Mouse (Mus musculus): ENCODE measurements around the gene Olfr374. TPM values are rescaled to one million over a fixed set of nuclear protein-coding genes. Genes with fewer than 3 reads are reported as not detected.

Gene Olfr374
- polyA plus RNA-seq, 1 experiment = 0.37 TPM

GRCm38 (mm10) chr8:72121997-72122396, 15.2 kb downstream of the Olfr374 start:
- Histone ChIP-seq H3K27me3 (ENCODE audit: control insufficient read depth, insufficient read depth, low read length, poor library complexity, severe bottlenecking) (no peaks in the 10 kb centered on the region; the same call in 1 of the 2 replicates), H3K9me3 (replicated peaks; ENCODE audit: control insufficient read depth, insufficient read depth, low read length, poor library complexity, severe bottlenecking) (peaks cover 6% of the 10 kb centered on the region), H3K9ac (ENCODE audit: low read depth, poor library complexity, severe bottlenecking) (no peak overlapping the region), H3K27ac (ENCODE audit: insufficient read depth, low read length) (no peak overlapping the region), H3K4me1 (ENCODE audit: control insufficient read depth, insufficient read depth, low read length) (no peaks in the 10 kb centered on the region), H3K36me3 (ENCODE audit: control insufficient read depth, insufficient read depth, low read length, poor library complexity, severe bottlenecking) (no peaks in the 10 kb centered on the region), H3K4me3 (ENCODE audit: low read depth, low read length) (no peak overlapping the region)
- no peak for TF ChIP-seq POLR2A (IDR thresholded peaks at IDR 0.05; ENCODE audit: insufficient read depth, low read length)
- no peak for TF ChIP-seq CTCF (IDR thresholded peaks at IDR 0.05; ENCODE audit: low read depth, low read length)
- no peak for TF ChIP-seq EP300 (IDR thresholded peaks at IDR 0.05; ENCODE audit: insufficient read depth, low read depth, low read length)

GRCm38 (mm10) chr8:72127834-72128233, 21.0 kb downstream of the Olfr374 start:
- Histone ChIP-seq H3K36me3 (ENCODE audit: control insufficient read depth, insufficient read depth, low read length, poor library complexity, severe bottlenecking) (no peaks in the 10 kb centered on the region), H3K9me3 (replicated peaks; ENCODE audit: control insufficient read depth, insufficient read depth, low read length, poor library complexity, severe bottlenecking) (peaks cover 6% of the 10 kb centered on the region), H3K27me3 (ENCODE audit: control insufficient read depth, insufficient read depth, low read length, poor library complexity, severe bottlenecking) (no peaks in the 10 kb centered on the region; the same call in 1 of the 2 replicates), H3K9ac (ENCODE audit: low read depth, poor library complexity, severe bottlenecking) (no peak overlapping the region), H3K4me1 (ENCODE audit: control insufficient read depth, insufficient read depth, low read length) (no peaks in the 10 kb centered on the region), H3K4me3 (ENCODE audit: low read depth, low read length) (no peak overlapping the region), H3K27ac (ENCODE audit: insufficient read depth, low read length) (no peak overlapping the region)
- TF ChIP-seq EP300 (IDR thresholded peaks at IDR 0.05; ENCODE audit: insufficient read depth, low read depth, low read length) (no peak), POLR2A (IDR thresholded peaks at IDR 0.05; ENCODE audit: insufficient read depth, low read length) (no peak), CTCF (IDR thresholded peaks at IDR 0.05; ENCODE audit: low read depth, low read length) (no peak)

- Histone ChIP-seq H3K36me3 (ENCODE audit: control insufficient read depth, insufficient read depth, low read length, poor library complexity, severe bottlenecking) (no peaks in the 10 kb centered on the region), H3K27me3 (ENCODE audit: control insufficient read depth, insufficient read depth, low read length, poor library complexity, severe bottlenecking) (no peaks in the 10 kb centered on the region), H3K4me3 (ENCODE audit: low read depth, low read length) (no peak overlapping the region), H3K27ac (ENCODE audit: insufficient read depth, low read length) (no peak overlapping the region), H3K9me3 (replicated peaks; ENCODE audit: control insufficient read depth, insufficient read depth, low read length, poor library complexity, severe bottlenecking) (peaks cover 4% of the 10 kb centered on the region; the same call in 1 of the 2 replicates), H3K4me1 (ENCODE audit: control insufficient read depth, insufficient read depth, low read length) (no peaks in the 10 kb centered on the region), H3K9ac (ENCODE audit: low read depth, poor library complexity, severe bottlenecking) (no peak overlapping the region)
- no peak for TF ChIP-seq EP300 (IDR thresholded peaks at IDR 0.05; ENCODE audit: insufficient read depth, low read depth, low read length)
- TF ChIP-seq POLR2A (IDR thresholded peaks at IDR 0.05; ENCODE audit: insufficient read depth, low read length) = no peak
- no peak for TF ChIP-seq CTCF (IDR thresholded peaks at IDR 0.05; ENCODE audit: low read depth, low read length)
Observed at GRCm38 (mm10) chr8:72131251-72131650, 24.4 kb downstream of the Olfr374 start.

GRCm38 (mm10) chr8:72131901-72132300, 25.1 kb downstream of the Olfr374 start:
- no peak for TF ChIP-seq POLR2A (IDR thresholded peaks at IDR 0.05; ENCODE audit: insufficient read depth, low read length)
- TF ChIP-seq CTCF (IDR thresholded peaks at IDR 0.05; ENCODE audit: low read depth, low read length) = no peak
- no peak for TF ChIP-seq EP300 (IDR thresholded peaks at IDR 0.05; ENCODE audit: insufficient read depth, low read depth, low read length)
- H3K27me3 ChIP-seq (ENCODE audit: control insufficient read depth, insufficient read depth, low read length, poor library complexity, severe bottlenecking) = no peaks in the 10 kb centered on the region
- no peaks in the 10 kb centered on the region for H3K9me3 ChIP-seq (replicated peaks; ENCODE audit: control insufficient read depth, insufficient read depth, low read length, poor library complexity, severe bottlenecking)
- H3K36me3 ChIP-seq (ENCODE audit: control insufficient read depth, insufficient read depth, low read length, poor library complexity, severe bottlenecking) = no peaks in the 10 kb centered on the region
- no peak overlapping the region for H3K27ac ChIP-seq (ENCODE audit: insufficient read depth, low read length)
- H3K4me1 ChIP-seq (ENCODE audit: control insufficient read depth, insufficient read depth, low read length) = peaks cover under 1% of the 10 kb centered on the region
- H3K4me3 ChIP-seq (ENCODE audit: low read depth, low read length) = no peak overlapping the region
- no peak overlapping the region for H3K9ac ChIP-seq (ENCODE audit: low read depth, poor library complexity, severe bottlenecking)

DNA sequence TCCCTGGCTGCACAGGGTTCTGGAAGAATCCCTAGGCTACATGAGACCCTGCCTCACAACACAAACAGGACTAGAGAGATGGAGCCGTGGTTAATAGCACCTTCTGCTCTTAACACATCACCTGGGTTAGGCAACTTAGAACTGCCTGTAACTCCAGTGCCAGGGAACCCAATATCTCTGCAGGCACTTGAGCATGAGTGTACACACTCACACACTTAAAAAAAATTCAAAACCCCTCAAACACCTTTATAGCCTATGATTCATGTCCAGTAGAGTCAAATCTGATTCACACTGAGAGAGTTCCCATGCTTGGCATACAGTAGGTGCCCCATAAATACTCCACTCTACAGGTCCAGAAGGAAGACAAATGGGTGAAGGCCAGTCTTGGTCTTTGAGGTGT, 25.6 kb downstream of the Olfr374 start:
- Histone ChIP-seq H3K27ac (ENCODE audit: insufficient read depth, low read length) (no peak overlapping the region), H3K27me3 (ENCODE audit: control insufficient read depth, insufficient read depth, low read length, poor library complexity, severe bottlenecking) (no peaks in the 10 kb centered on the region), H3K4me1 (ENCODE audit: control insufficient read depth, insufficient read depth, low read length) (peaks cover 2% of the 10 kb centered on the region), H3K36me3 (ENCODE audit: control insufficient read depth, insufficient read depth, low read length, poor library complexity, severe bottlenecking) (no peaks in the 10 kb centered on the region), H3K9ac (ENCODE audit: low read depth, poor library complexity, severe bottlenecking) (no peak overlapping the region), H3K9me3 (replicated peaks; ENCODE audit: control insufficient read depth, insufficient read depth, low read length, poor library complexity, severe bottlenecking) (no peaks in the 10 kb centered on the region), H3K4me3 (ENCODE audit: low read depth, low read length) (no peak overlapping the region)
- TF ChIP-seq CTCF (IDR thresholded peaks at IDR 0.05; ENCODE audit: low read depth, low read length) (no peak), POLR2A (IDR thresholded peaks at IDR 0.05; ENCODE audit: insufficient read depth, low read length) (no peak), EP300 (IDR thresholded peaks at IDR 0.05; ENCODE audit: insufficient read depth, low read depth, low read length) (no peak)

DNA sequence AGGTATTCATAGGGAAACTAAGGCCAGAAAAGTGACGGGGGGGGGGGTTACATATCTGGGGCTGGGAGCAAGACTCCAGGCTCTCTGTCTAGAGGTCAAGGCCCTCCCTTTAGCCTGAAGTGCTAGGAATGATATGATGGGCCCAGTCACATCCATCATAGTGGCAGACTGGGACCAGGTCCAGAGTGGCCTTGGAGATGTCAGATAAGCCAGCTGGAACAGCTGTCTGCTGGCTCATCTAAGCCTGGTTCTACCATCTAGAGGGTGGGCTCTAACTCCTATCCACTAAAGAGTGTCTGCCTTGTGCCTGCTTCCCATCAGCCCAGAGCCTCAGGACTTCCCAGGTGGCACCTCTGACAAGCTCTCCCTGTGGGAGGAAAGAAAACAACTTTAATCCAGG, 26.1 kb downstream of the Olfr374 start:
- H3K4me1 ChIP-seq (ENCODE audit: control insufficient read depth, insufficient read depth, low read length) = peaks cover 2% of the 10 kb centered on the region
- no peak for TF ChIP-seq CTCF (IDR thresholded peaks at IDR 0.05; ENCODE audit: low read depth, low read length)
- TF ChIP-seq POLR2A (IDR thresholded peaks at IDR 0.05; ENCODE audit: insufficient read depth, low read length) = no peak
- TF ChIP-seq EP300 (IDR thresholded peaks at IDR 0.05; ENCODE audit: insufficient read depth, low read depth, low read length) = no peak
- H3K27me3 ChIP-seq (ENCODE audit: control insufficient read depth, insufficient read depth, low read length, poor library complexity, severe bottlenecking) = no peaks in the 10 kb centered on the region
- no peak overlapping the region for H3K27ac ChIP-seq (ENCODE audit: insufficient read depth, low read length)
- no peaks in the 10 kb centered on the region for H3K36me3 ChIP-seq (ENCODE audit: control insufficient read depth, insufficient read depth, low read length, poor library complexity, severe bottlenecking)
- H3K4me3 ChIP-seq (ENCODE audit: low read depth, low read length) = no peak overlapping the region
- H3K9me3 ChIP-seq (replicated peaks; ENCODE audit: control insufficient read depth, insufficient read depth, low read length, poor library complexity, severe bottlenecking) = no peaks in the 10 kb centered on the region
- H3K9ac ChIP-seq (ENCODE audit: low read depth, poor library complexity, severe bottlenecking) = no peak overlapping the region

All from ES-Bruce4 (cell line).